Comparison of ENCODE assay signal across 26 mouse cellular contexts in the genomic region with DNA sequence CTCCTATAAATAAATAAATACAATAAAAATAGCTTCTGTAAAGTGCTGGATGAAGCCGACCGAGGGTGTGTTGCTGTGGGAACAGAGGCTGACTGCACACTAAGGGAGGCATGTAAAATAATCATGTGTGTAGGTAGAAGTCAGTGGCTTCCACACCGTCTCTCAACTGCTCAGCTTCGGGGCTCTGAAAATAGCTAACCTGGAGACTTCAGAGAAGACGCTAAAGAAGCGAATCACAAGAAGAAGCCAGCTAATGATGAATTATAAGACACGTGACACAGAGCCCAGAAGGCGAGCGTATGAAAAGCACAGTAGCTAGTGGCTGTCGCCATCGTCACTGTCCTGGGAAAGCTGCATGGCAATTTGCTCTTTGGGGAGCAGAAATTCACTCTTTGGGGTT. TPM values are rescaled to one million over a fixed set of nuclear protein-coding genes. Genes with fewer than 3 reads are reported as not detected.
A peak's percentile ranks its signal among the peaks of the same experiment; 100 is the strongest.
DNase-seq lines count a peak whose midpoint lies in the region; ATAC-seq and TF ChIP-seq lines count a peak whose summit lies in the region.
"Had no signal": no experiment of that assay in that cellular context is flagged by ENCODE, and none has a peak within 500 bp of the region (broad histone marks: within the 10 kb centered on the region; RNA-seq: fewer than 3 reads in every experiment).

No protein-coding gene starts in this region.

- no peaks in the 10 kb centered on the region for H3K9me3 ChIP-seq in forebrain, embryonic 15.5 days
- H3K9me3 ChIP-seq in forebrain, embryonic 16.5 days (ENCODE audit: control insufficient read depth, low read length), result no peaks in the 10 kb centered on the region
- H3K9me3 ChIP-seq in midbrain, embryonic 14.5 days (ENCODE audit: control insufficient read depth, low read length), result no peaks in the 10 kb centered on the region
- no peaks in the 10 kb centered on the region for H3K9me3 ChIP-seq in midbrain, embryonic 16.5 days (replicated peaks; ENCODE audit: control insufficient read depth, low read length, poor library complexity, severe bottlenecking)
- H3K9me3 ChIP-seq: embryonic facial prominence, embryonic 12.5 days; heart, embryonic 15.5 days had no signal

- ATAC-seq in forebrain, embryonic 15.5 days (replicated peaks), result no peak
- no peak for ATAC-seq in forebrain, embryonic 16.5 days
- ATAC-seq in midbrain, embryonic 14.5 days (ENCODE audit: low FRiP score, low TSS enrichment), result no peak
- ATAC-seq in midbrain, embryonic 16.5 days, result no peak
- ATAC-seq: forebrain, embryonic 14.5 days; hindbrain, postnatal 0 days had no signal

- no peaks in the 10 kb centered on the region for H3K27me3 ChIP-seq in forebrain, embryonic 15.5 days
- H3K27me3 ChIP-seq in forebrain, embryonic 16.5 days (replicated peaks; ENCODE audit: control insufficient read depth, insufficient read depth, low read length), result no peaks in the 10 kb centered on the region
- no peaks in the 10 kb centered on the region for H3K27me3 ChIP-seq in midbrain, embryonic 14.5 days (ENCODE audit: control insufficient read depth, insufficient read depth, low read length)
- no peaks in the 10 kb centered on the region for H3K27me3 ChIP-seq in midbrain, embryonic 16.5 days (ENCODE audit: control insufficient read depth, insufficient read depth, low read depth, low read length)

- WGBS in forebrain, embryonic 15.5 days, result 57% methylated on average over 11 of the region's 11 CpGs
- 59% methylated on average over 11 of the region's 11 CpGs for WGBS in forebrain, embryonic 16.5 days
- WGBS in midbrain, embryonic 14.5 days, result 76% methylated on average over 11 of the region's 11 CpGs
- WGBS in midbrain, embryonic 16.5 days, result 57% methylated on average over 11 of the region's 11 CpGs

- H3K4me1 ChIP-seq in forebrain, embryonic 15.5 days, result peaks cover 44% of the 10 kb centered on the region
- H3K4me1 ChIP-seq in forebrain, embryonic 16.5 days (replicated peaks; ENCODE audit: control insufficient read depth, insufficient read depth, low read length), result peaks cover 37% of the 10 kb centered on the region
- H3K4me1 ChIP-seq in midbrain, embryonic 14.5 days (ENCODE audit: control insufficient read depth, insufficient read depth, low read length), result peaks cover 35% of the 10 kb centered on the region
- peaks cover 36% of the 10 kb centered on the region for H3K4me1 ChIP-seq in midbrain, embryonic 16.5 days (ENCODE audit: control insufficient read depth, insufficient read depth, low read length)

- H3K36me3 ChIP-seq in forebrain, embryonic 15.5 days, result no peaks in the 10 kb centered on the region
- no peaks in the 10 kb centered on the region for H3K36me3 ChIP-seq in forebrain, embryonic 16.5 days (ENCODE audit: control insufficient read depth, insufficient read depth)
- H3K36me3 ChIP-seq in midbrain, embryonic 14.5 days (ENCODE audit: control insufficient read depth, insufficient read depth, low read length), result no peaks in the 10 kb centered on the region
- H3K36me3 ChIP-seq in midbrain, embryonic 16.5 days (ENCODE audit: control insufficient read depth, insufficient read depth, low read length), result no peaks in the 10 kb centered on the region
- H3K36me3 ChIP-seq: embryonic facial prominence, embryonic 12.5 days; heart, embryonic 15.5 days had no signal

- TF ChIP-seq CTCF in layer of hippocampus, adult 2 months (conservative IDR thresholded peaks at IDR 0.05), result no peak

- no peak overlapping the region for H3K4me3 ChIP-seq in forebrain, embryonic 15.5 days
- H3K4me3 ChIP-seq in forebrain, embryonic 16.5 days (replicated peaks; ENCODE audit: low read length), result no peak overlapping the region
- no peak overlapping the region for H3K4me3 ChIP-seq in layer of hippocampus, adult 2 months
- no peak overlapping the region for H3K4me3 ChIP-seq in midbrain, embryonic 14.5 days (replicated peaks; ENCODE audit: low read depth, low read length)
- no peak overlapping the region for H3K4me3 ChIP-seq in midbrain, embryonic 16.5 days (ENCODE audit: low read depth, low read length)
- H3K4me3 ChIP-seq: embryonic facial prominence, embryonic 12.5 days; heart, adult 2 months; heart, embryonic 15.5 days had no signal

- H3K9ac ChIP-seq in forebrain, embryonic 15.5 days (replicated peaks), result no peak overlapping the region
- H3K9ac ChIP-seq in forebrain, embryonic 16.5 days (replicated peaks; ENCODE audit: low read depth, low read length), result no peak overlapping the region
- H3K9ac ChIP-seq in midbrain, embryonic 14.5 days (replicated peaks; ENCODE audit: low read length), result no peak overlapping the region
- no peak overlapping the region for H3K9ac ChIP-seq in midbrain, embryonic 16.5 days (ENCODE audit: low read depth, low read length)
- H3K9ac ChIP-seq: embryonic facial prominence, embryonic 12.5 days; heart, embryonic 15.5 days had no signal

- 0 out of 2 replicates have a peak overlapping the region, but pooled peaks have one; percentile 9 for H3K27ac ChIP-seq in forebrain, embryonic 15.5 days (replicated peaks)
- no peak overlapping the region for H3K27ac ChIP-seq in forebrain, embryonic 16.5 days (ENCODE audit: low read length)
- peak overlapping the region; percentile 82 for H3K27ac ChIP-seq in layer of hippocampus, adult 2 months
- peak overlapping the region; percentile 39; the same call in 1 of the 2 replicates for H3K27ac ChIP-seq in midbrain, embryonic 14.5 days (replicated peaks; ENCODE audit: low read depth, low read length)
- H3K27ac ChIP-seq in midbrain, embryonic 16.5 days (ENCODE audit: low read length), result no peak overlapping the region
- H3K27ac ChIP-seq: embryonic facial prominence, embryonic 12.5 days; heart, adult 2 months; heart, embryonic 15.5 days; hindbrain, postnatal 0 days had no signal

- no peak for DNase-seq in layer of hippocampus, adult 2 months (ENCODE audit: low spot score in 2 of 2)
- no peak for DNase-seq in layer of hippocampus, postnatal 10 days (ENCODE audit: low spot score in 2 of 2)
- peak; percentile 53 for DNase-seq in midbrain, embryonic 14.5 days
- DNase-seq in neural tube, embryonic 10.5 days (ENCODE audit: extremely low spot score, low spot score), result no peak
- DNase-seq: adrenal gland, postnatal 10 days; cerebellum, adult 11-12 months; cerebellum, adult 9-10 months; cerebellum, postnatal 25 days; gastrocnemius, postnatal 14 days; heart, adult 2 months; heart, postnatal 14 days had no signal

- H3K4me2 ChIP-seq in forebrain, embryonic 15.5 days (replicated peaks), result no peak overlapping the region
- H3K4me2 ChIP-seq in forebrain, embryonic 16.5 days (ENCODE audit: low read length), result no peak overlapping the region
- no peak overlapping the region for H3K4me2 ChIP-seq in midbrain, embryonic 14.5 days (ENCODE audit: low read length)
- H3K4me2 ChIP-seq in midbrain, embryonic 16.5 days (ENCODE audit: low read length), result no peak overlapping the region
- H3K4me2 ChIP-seq: embryonic facial prominence, embryonic 12.5 days; heart, embryonic 11.5 days; heart, embryonic 15.5 days had no signal

RNA-seq across cellular contexts. Expression of gene Gm26897, which starts 29.4 kb away (rescaled TPM):
- not detected in 2 replicates for polyA plus RNA-seq in forebrain, embryonic 15.5 days (2015; fragmentation: Nextera tagmentation; extraction: Ambion mirVana)
- polyA plus RNA-seq in forebrain, embryonic 16.5 days (2015; fragmentation: Nextera tagmentation; extraction: Ambion mirVana), result not detected in 2 replicates
- not detected for total RNA-seq in layer of hippocampus, adult 2 months (2021)
- not detected for total RNA-seq in layer of hippocampus, postnatal 10 days (2021)
- not detected in 2 replicates for polyA plus RNA-seq in midbrain, embryonic 14.5 days (2014; fragmentation: Nextera tagmentation; extraction: Ambion mirVana)
- not detected in 2 replicates for polyA plus RNA-seq in midbrain, embryonic 16.5 days (2015; fragmentation: Nextera tagmentation; extraction: Ambion mirVana)
- total RNA-seq: adrenal gland, postnatal 10 days; adrenal gland, postnatal 4 days; gastrocnemius, adult 18-20 months; gastrocnemius, postnatal 14 days; heart, adult 2 months; heart, postnatal 14 days; hematopoietic stem cell, adult 5-6 weeks; hindbrain, postnatal 0 days; MEL had no signal
- polyA plus RNA-seq: C2C12; cortical plate, adult 2 months; embryonic facial prominence, embryonic 12.5 days; forebrain, embryonic 14.5 days; gonadal fat pad, adult 2 months; heart, adult 2 months; heart, embryonic 11.5 days; heart, embryonic 15.5 days; hindbrain, postnatal 0 days had no signal

Comparison
In these comparisons a context has a peak if more than half of its experiments do, and no peak if none do; other contexts are left out.
1. H3K27ac ChIP-seq: peak in forebrain, embryonic 15.5 days (single experiment), layer of hippocampus, adult 2 months (single experiment) and midbrain, embryonic 14.5 days (single experiment); none in forebrain, embryonic 16.5 days (single experiment) and midbrain, embryonic 16.5 days (single experiment).